Comparison of ENCODE assay signal across 29 mouse cellular contexts in the genomic region with DNA sequence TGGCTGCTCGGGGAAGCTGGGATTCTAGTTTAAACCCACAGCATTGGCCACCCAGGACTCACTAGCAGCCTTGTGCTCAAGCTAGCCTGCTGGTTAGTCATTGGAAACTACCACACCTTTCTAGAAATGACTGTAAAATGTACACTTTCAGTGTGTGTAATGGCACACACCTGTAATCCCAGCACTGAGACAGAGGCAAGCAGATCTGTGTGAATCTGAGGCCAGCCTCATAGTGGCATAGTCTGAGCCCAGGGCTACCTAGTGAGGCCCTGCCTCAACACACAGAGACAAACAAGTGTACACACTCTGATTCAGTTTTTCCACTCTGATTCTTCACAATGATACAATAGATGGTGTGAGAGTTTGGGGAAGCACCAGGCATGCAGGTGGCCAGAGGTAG. TPM values are rescaled to one million over a fixed set of nuclear protein-coding genes. Genes with fewer than 3 reads are reported as not detected.
DNase-seq lines count a peak whose midpoint lies in the region; ATAC-seq lines count a peak whose summit lies in the region.
"Had no signal": no experiment of that assay in that cellular context is flagged by ENCODE, and none has a peak within 500 bp of the region (broad histone marks: within the 10 kb centered on the region; RNA-seq: fewer than 3 reads in every experiment).

No protein-coding gene starts in this region.

- ATAC-seq in activated CD4-positive, CD25-positive, alpha-beta regulatory T cell, adult 4 months, result peak; percentile 43
- ATAC-seq: forebrain, embryonic 13.5 days; forebrain, embryonic 16.5 days; intestine, embryonic 16.5 days had no signal

- H3K36me3 ChIP-seq in splenic B cell, adult 2 months (ENCODE audit: control insufficient read depth, insufficient read depth, low read length, poor library complexity, severe bottlenecking), result no peaks in the 10 kb centered on the region
- H3K36me3 ChIP-seq: forebrain, embryonic 10.5 days; hindbrain, embryonic 12.5 days; hindbrain, embryonic 15.5 days had no signal

- H3K27me3 ChIP-seq in splenic B cell, adult 2 months (ENCODE audit: control insufficient read depth, insufficient read depth, low read length, poor library complexity, severe bottlenecking), result no peaks in the 10 kb centered on the region
- H3K27me3 ChIP-seq: forebrain, embryonic 13.5 days; hindbrain, embryonic 12.5 days; hindbrain, embryonic 15.5 days had no signal

- peak; percentile 65 for DNase-seq in CD4-positive helper T cell, adult 2 months (ENCODE audit: low read depth, low spot score)
- peak; percentile 45 for DNase-seq in CD4-positive, CD25-positive, alpha-beta regulatory T cell, adult 2 months (ENCODE audit: low read depth, low spot score)
- peak; percentile 47 for DNase-seq in splenic B cell, adult 2 months (ENCODE audit: low read depth, low spot score)
- DNase-seq in adrenal gland, adult 8-10 months, result no peak
- DNase-seq in adrenal gland, postnatal 25 days, result no peak
- DNase-seq: adrenal gland, adult 2 months; adrenal gland, postnatal 36 days; cerebellum, adult 18-20 months; cerebellum, adult 9-10 months; cerebellum, postnatal 14 days; gastrocnemius, postnatal 10 days; gastrocnemius, postnatal 36 days had no signal

RNA-seq across cellular contexts. Expression of a gene that starts 5.0 kb away (rescaled TPM):
- polyA plus RNA-seq in activated CD4-positive, CD25-positive, alpha-beta regulatory T cell, adult 4 months (2017; shearing (Covaris generic)), result 1 to 10 TPM; 2.6 to 4.1 TPM
- total RNA-seq in adrenal gland, adult 8-10 months (2022), result under 1 TPM; 0.37 to 0.78 (median 0.55) TPM
- 0.33 and 0.39 TPM in 2 replicates for total RNA-seq in adrenal gland, postnatal 25 days (2021)
- total RNA-seq: gastrocnemius, adult 18-20 months; gastrocnemius, postnatal 36 days; hematopoietic stem cell, adult 5-6 weeks had no signal
- polyA plus RNA-seq: C2C12; forebrain, embryonic 10.5 days; hindbrain, embryonic 12.5 days had no signal

RNA-seq across cellular contexts. Expression of a gene that starts 13.3 kb away (rescaled TPM):
- 10 to 100 TPM; 22.2 to 25.5 TPM for polyA plus RNA-seq in activated CD4-positive, CD25-positive, alpha-beta regulatory T cell, adult 4 months (2017; shearing (Covaris generic))
- 100 to 1,000 TPM in 2 of 4 experiments, 10 to 100 TPM in 2; 87.1 to 147 (median 102) TPM for total RNA-seq in adrenal gland, adult 8-10 months (2022)
- total RNA-seq in adrenal gland, postnatal 25 days (2021), result 90.3 and 96.4 TPM in 2 replicates

RNA-seq across cellular contexts. Expression of a gene that starts 32.3 kb away (rescaled TPM):
- polyA plus RNA-seq in activated CD4-positive, CD25-positive, alpha-beta regulatory T cell, adult 4 months (2017; shearing (Covaris generic)), result not detected
- total RNA-seq in adrenal gland, adult 8-10 months (2022), result not detected
- total RNA-seq in adrenal gland, postnatal 25 days (2021), result not detected in 2 replicates
- total RNA-seq: adrenal gland, adult 2 months; adrenal gland, postnatal 36 days; gastrocnemius, adult 18-20 months; gastrocnemius, postnatal 10 days; gastrocnemius, postnatal 36 days; granulocyte monocyte progenitor cell, adult 5-6 weeks; heart, adult 8-10 months; heart, postnatal 25 days; hematopoietic stem cell, adult 5-6 weeks had no signal
- polyA plus RNA-seq: adrenal gland, adult 2 months; C2C12; embryonic facial prominence, embryonic 11.5 days; embryonic facial prominence, embryonic 14.5 days; forebrain, embryonic 13.5 days; heart, embryonic 14.5 days; heart, postnatal 0 days; hindbrain, embryonic 15.5 days; intestine, embryonic 16.5 days had no signal

Comparison
In these comparisons a context has a peak if more than half of its experiments do, and no peak if none do; other contexts are left out.
1. DNase-seq: peak in CD4-positive helper T cell, adult 2 months (single experiment), CD4-positive, CD25-positive, alpha-beta regulatory T cell, adult 2 months (single experiment) and splenic B cell, adult 2 months (single experiment); none in adrenal gland, adult 8-10 months (single experiment) and adrenal gland, postnatal 25 days (single experiment).